Mouse (Mus musculus): ENCODE measurements around the gene Ptprn2.

GRCm38 (mm10) chr12:116776447-116776846 is 290.9 kb downstream of the Ptprn2 start:
- TF ChIP-seq CTCF (IDR thresholded peaks at IDR 0.05; ENCODE audit: control insufficient read depth, insufficient read depth, insufficient replicate concordance, low read depth, low read length): no peak
- no peak for TF ChIP-seq POLR2A (IDR thresholded peaks at IDR 0.05; ENCODE audit: control insufficient read depth, low read depth, low read length)
